Mouse (Mus musculus) lung, postnatal 0 days (tissue): ENCODE results near the gene Eefsec. TPM values are rescaled to one million over a fixed set of nuclear protein-coding genes. Genes with fewer than 3 reads are reported as not detected.

Source experiments
- ATAC-seq: fragments of 200-750 bp; cut with Nextera tagmentation; 2 replicates; pipeline ENCODE4 v1.8.0; 2017; ENCODE audit warnings: moderate library complexity
- DNase-seq: peaks from one replicate; pipeline ENCODE4 v3.0.0-alpha.2; 2016; ENCODE audit warnings: low spot score
- H3K27ac ChIP-seq: fragments of 300-500 bp; sonication (generic); 2 replicates; pipeline ENCODE4 v1.5.1; 2014; ENCODE audit warnings: antibody characterized with exemption, mild to moderate bottlenecking, low read length, mixed read lengths
- H3K27me3 ChIP-seq: fragments of 300-500 bp; sonication (generic); replicated peaks from 2 replicates; pipeline ENCODE4 v1.6.1; 2014; ENCODE audit warnings: low read length, mixed read lengths; ENCODE audit not compliant: insufficient read depth
- H3K36me3 ChIP-seq: fragments of 300-500 bp; sonication (generic); 2 replicates; pipeline ENCODE4 v1.6.1; 2014; ENCODE audit warnings: low read length, mixed read lengths; ENCODE audit not compliant: insufficient read depth
- H3K4me1 ChIP-seq: fragments of 300-500 bp; sonication (generic); 2 replicates; pipeline ENCODE4 v1.6.1; 2014; ENCODE audit warnings: antibody characterized with exemption, low read depth, low read length, mixed read lengths; ENCODE audit not compliant: insufficient read depth
- H3K4me2 ChIP-seq: fragments of 300-500 bp; sonication (generic); replicated peaks from 2 replicates; pipeline ENCODE4 v1.6.1; 2014; ENCODE audit warnings: low read depth, mild to moderate bottlenecking, low read length, moderate library complexity, mixed read lengths
- H3K4me3 ChIP-seq: fragments of 300-500 bp; sonication (generic); 2 replicates; pipeline ENCODE4 v1.5.1; 2014; ENCODE audit warnings: low read depth, low read length
- H3K9ac ChIP-seq: fragments of 300-500 bp; sonication (generic); replicated peaks from 2 replicates; pipeline ENCODE4 v1.6.1; 2014; ENCODE audit warnings: low read depth, mild to moderate bottlenecking
- H3K9me3 ChIP-seq: fragments of 300-500 bp; sonication (generic); 2 replicates; pipeline ENCODE4 v1.6.1; 2016; ENCODE audit warnings: low read length, mixed read lengths
- CTCF ChIP-seq: IDR thresholded peaks from 2 replicates; pipeline ENCODE4 v1.5.1; 2016; ENCODE audit warnings: antibody characterized with exemption, mild to moderate bottlenecking
- EP300 ChIP-seq: IDR thresholded peaks from 2 replicates; pipeline ENCODE4 v1.6.1; 2016; ENCODE audit warnings: antibody characterized with exemption, mild to moderate bottlenecking, control low read depth
- WGBS: fragments of 180-500 bp; shearing (Covaris S2); extraction: QIAGEN DNeasy Blood & Tissue Kit; methylation state at CpG from one replicate; pipeline ENCODE4 v1.1.7; 2014; 5-methylcytosine and 5-hydroxymethylcytosine counted together
- polyA plus RNA-seq: library from polyadenylated mRNA; unstranded; fragments of >200 nt; fragmentation: Nextera tagmentation; extraction: Ambion mirVana; gene quantifications from 2 replicates; pipeline ENCODE4 v1.2.1, GENCODE M21; 2015

Eefsec gene
- 19.5 and 21.0 TPM in 2 replicates for polyA plus RNA-seq

DNA sequence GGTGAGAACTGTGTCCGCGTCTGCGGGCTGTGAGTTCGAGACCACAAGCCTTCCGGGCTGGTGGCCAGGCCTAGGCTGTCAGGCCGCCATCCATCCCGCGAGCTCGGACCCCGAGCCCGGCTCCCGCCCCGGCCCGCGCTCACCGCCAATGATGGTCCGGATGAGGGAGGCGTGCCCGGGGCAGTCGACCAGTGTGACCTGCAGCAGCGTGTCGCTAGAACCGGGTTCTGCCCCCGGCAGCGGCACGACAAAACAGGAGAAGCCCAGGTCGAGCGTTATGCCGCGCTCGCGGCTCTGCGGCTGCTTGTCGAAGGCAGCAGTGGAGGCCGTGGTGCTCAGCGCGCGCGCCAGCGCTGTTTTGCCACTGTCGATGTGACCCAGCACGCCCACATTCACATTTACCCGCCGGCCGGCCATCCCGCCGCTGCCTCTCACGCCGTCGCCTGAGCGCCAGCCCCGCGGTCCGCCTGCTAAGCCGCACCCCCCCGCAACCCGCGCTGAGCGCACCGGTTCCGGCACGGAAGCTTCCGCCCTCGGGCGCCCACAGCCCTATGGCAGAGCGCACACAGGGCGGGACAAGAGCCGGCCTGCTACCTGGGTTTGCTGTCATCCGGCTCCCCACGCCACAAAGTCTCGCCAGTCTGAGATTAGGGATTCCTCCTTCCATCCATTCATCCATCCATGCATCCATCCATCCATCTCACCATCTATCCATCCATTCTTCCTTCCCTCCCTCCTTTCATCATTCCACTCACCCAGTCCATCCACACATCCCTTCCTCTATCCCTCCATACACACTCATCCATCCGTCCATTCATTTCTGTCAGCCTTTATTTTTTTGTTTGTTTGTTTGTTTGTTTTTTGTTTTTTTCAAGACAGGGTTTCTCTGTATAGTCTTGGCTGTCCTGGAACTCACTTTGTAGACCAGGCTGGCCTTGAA is at the start of gene Eefsec:
Gene Eefsec, minus strand, starts transcription at position 477 of the 940 bp plus-strand sequence.
- H3K27me3 ChIP-seq, result no peaks in the 10 kb centered on the region
- no peaks in the 10 kb centered on the region for H3K36me3 ChIP-seq
- DNase-seq, result peak; percentile 86
- 1% methylated on average over 59 of the region's 72 CpGs for WGBS
- peak within 1 kb of the TSS; percentile 52; the same call in 1 of the 2 replicates for H3K27ac ChIP-seq
- H3K4me1 ChIP-seq, result peaks cover 6% of the 10 kb centered on the region; the same call in 1 of the 2 replicates
- H3K9me3 ChIP-seq, result no peaks in the 10 kb centered on the region
- H3K9ac ChIP-seq, result peak within 1 kb of the TSS; percentile 68
- peak within 1 kb of the TSS; percentile 96 for H3K4me2 ChIP-seq
- ATAC-seq, result peak; percentile 95
- peak within 1 kb of the TSS; percentile 82 for H3K4me3 ChIP-seq
- TF ChIP-seq CTCF, result no peak
- TF ChIP-seq EP300, result no peak

DNA sequence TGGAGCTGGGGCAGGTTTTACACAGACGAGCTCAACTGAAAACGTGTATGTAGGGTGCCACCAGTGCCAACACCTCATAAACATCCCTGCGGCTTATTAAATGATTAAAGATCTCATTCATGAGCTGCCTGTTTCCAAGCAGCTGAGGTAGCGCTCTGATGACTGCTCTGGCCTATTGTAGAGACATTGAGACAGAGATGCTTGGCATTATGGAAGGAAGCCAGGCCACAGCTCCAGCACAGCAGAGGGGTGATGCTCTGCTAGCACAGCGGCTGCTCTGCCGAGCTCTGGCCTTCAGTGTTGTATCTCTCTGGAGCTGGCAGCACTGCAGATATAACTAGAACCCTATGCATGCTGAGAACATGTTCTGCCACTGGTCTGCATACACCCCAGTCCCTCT is 47.4 kb upstream of the Eefsec start:
- DNase-seq (no peak), ATAC-seq (no peak)
- Histone ChIP-seq H3K4me2 (no peak overlapping the region), H3K4me3 (no peak overlapping the region), H3K9ac (no peak overlapping the region), H3K27ac (no peak overlapping the region), H3K9me3 (no peaks in the 10 kb centered on the region), H3K27me3 (no peaks in the 10 kb centered on the region), H3K4me1 (no peaks in the 10 kb centered on the region), H3K36me3 (peaks cover 14% of the 10 kb centered on the region; the same call in 1 of the 2 replicates)
- WGBS, result 80% methylated on average over 6 of the region's 6 CpGs
- TF ChIP-seq CTCF (no peak), EP300 (no peak)

DNA sequence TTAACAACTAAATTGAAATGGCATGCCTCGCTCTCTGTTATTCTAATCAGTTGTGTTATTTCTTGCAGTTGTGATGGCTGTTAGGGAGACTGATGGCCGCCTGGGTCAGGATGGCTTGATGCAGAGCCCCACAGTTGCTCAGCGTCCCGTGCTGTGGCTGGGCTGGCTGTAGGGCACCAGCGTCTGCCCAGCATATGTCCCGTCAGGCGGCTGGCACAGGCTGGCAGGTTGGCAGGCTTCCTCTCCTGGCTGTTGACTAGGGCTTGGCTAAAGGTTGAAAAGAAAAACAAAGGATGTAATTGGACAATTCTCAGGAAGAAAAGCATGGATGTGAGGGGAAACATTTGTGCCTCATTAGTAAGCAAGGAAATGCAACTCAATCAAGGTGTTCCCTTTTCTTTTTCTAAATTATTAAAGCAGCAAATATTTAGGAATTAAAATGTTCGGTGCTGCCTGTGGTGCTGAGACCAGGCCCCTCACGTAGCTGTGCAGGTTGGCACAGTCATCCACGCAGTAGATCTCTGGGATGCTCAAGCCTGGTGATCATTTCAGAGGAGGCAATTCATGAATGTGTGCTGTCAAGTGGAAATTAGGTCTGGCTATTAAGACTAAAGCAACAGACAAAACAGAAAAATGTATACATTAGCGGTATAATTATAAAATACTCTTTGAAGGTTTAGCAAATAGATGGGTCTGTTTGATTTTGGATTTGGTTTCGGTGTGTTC is 44.5 kb upstream of the Eefsec start:
- Histone ChIP-seq H3K4me3 (no peak overlapping the region), H3K36me3 (peaks cover 6% of the 10 kb centered on the region; the same call in 1 of the 2 replicates), H3K4me2 (no peak overlapping the region), H3K4me1 (no peaks in the 10 kb centered on the region), H3K9ac (no peak overlapping the region), H3K9me3 (no peaks in the 10 kb centered on the region), H3K27me3 (no peaks in the 10 kb centered on the region), H3K27ac (no peak overlapping the region)
- WGBS, result 90% methylated on average over 12 of the region's 12 CpGs
- TF ChIP-seq CTCF (no peak), EP300 (no peak)
- DNase-seq, result no peak
- no peak for ATAC-seq

DNA sequence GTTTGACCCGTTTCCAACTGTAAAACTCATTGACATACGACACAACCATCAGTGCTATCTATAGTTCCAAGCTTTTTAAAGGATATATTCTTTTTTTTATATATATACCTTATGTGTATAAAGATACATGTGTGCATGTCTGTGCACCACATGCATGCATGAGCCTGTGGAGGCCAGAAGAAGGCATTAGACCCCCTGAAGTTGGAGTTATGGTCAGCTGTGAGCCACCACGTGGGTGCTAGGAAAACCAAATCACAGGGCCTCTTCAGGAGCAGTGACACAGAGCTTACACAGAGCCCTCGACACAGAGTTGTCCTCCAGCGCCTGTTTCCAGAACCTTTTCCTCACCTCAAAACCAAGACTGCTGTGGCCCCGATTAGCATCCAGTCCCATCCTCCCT is 43.5 kb upstream of the Eefsec start:
- Histone ChIP-seq H3K9ac (no peak overlapping the region), H3K4me1 (no peaks in the 10 kb centered on the region), H3K27me3 (no peaks in the 10 kb centered on the region), H3K4me3 (no peak overlapping the region), H3K4me2 (no peak overlapping the region), H3K9me3 (no peaks in the 10 kb centered on the region), H3K36me3 (peaks cover 10% of the 10 kb centered on the region; the same call in 1 of the 2 replicates), H3K27ac (no peak overlapping the region)
- WGBS, result 77% methylated on average over 6 of the region's 6 CpGs
- TF ChIP-seq CTCF, result no peak
- TF ChIP-seq EP300, result no peak
- ATAC-seq, result no peak
- DNase-seq, result no peak

DNA sequence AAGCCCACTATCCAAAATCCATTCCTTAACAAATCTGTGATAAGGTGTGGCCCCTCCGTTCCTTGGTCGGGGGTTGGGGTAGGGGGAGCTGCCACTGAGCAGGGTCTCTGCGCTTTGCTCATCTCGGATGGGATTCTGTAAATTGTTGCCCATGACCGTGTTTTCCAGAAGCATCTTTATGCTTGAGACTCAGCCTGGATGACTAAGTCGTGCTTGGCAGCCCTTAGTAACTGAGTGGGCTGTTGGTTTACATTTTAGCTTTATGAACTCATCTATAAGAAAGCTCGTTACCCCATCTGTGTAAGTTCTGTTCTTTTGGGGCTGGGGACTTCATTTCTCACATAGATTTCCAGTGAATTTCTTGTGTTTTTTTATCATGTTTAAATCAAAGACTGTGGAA is 42.7 kb upstream of the Eefsec start:
- DNase-seq (no peak), ATAC-seq (no peak)
- H3K4me3 ChIP-seq, result no peak overlapping the region
- H3K27me3 ChIP-seq, result no peaks in the 10 kb centered on the region
- H3K9me3 ChIP-seq, result no peaks in the 10 kb centered on the region
- no peaks in the 10 kb centered on the region for H3K4me1 ChIP-seq
- H3K27ac ChIP-seq, result no peak overlapping the region
- 88% methylated on average over 7 of the region's 7 CpGs for WGBS
- peaks cover 10% of the 10 kb centered on the region; the same call in 1 of the 2 replicates for H3K36me3 ChIP-seq
- no peak overlapping the region for H3K4me2 ChIP-seq
- no peak overlapping the region for H3K9ac ChIP-seq
- TF ChIP-seq CTCF (no peak), EP300 (no peak)

DNA sequence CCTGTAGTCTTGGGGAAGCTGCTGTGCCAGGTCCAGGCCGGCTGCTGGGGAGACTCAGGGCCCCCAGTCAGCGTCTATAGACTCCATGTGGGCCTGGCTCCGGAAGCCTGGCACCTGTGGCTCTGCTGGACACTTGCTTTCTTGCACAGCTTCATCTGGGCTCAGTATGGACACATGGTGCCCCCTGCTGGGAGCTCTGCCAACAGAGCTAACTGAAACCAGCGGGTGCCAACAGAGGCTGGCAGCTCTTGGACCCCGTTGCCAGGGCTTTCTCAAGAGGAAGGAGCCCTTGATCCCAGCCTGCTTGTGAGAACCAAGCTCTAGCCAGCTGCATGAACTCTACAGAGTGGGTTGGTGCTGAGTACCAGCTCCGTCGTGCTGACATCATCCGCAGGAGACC is 40.6 kb upstream of the Eefsec start:
- H3K36me3 ChIP-seq, result peaks cover 5% of the 10 kb centered on the region; the same call in 1 of the 2 replicates

More for the DNA sequence above, 40.6 kb upstream of the Eefsec start:
- H3K4me1 ChIP-seq, result no peaks in the 10 kb centered on the region
- no peak overlapping the region for H3K4me3 ChIP-seq
- DNase-seq, result peak; percentile 59
- H3K27me3 ChIP-seq, result no peaks in the 10 kb centered on the region
- TF ChIP-seq EP300, result no peak
- TF ChIP-seq CTCF, result peak; percentile 74
- H3K4me2 ChIP-seq, result no peak overlapping the region
- H3K9ac ChIP-seq, result no peak overlapping the region
- H3K9me3 ChIP-seq, result no peaks in the 10 kb centered on the region
- ATAC-seq, result peak; percentile 57
- H3K27ac ChIP-seq, result no peak overlapping the region
- 71% methylated on average over 8 of the region's 8 CpGs for WGBS
